Mouse (Mus musculus): Measurements from ENCODE around the gene Entpd8.

- TF ChIP-seq CTCF (IDR thresholded peaks at IDR 0.05; ENCODE audit: low read depth): no peak
- no peak for TF ChIP-seq EP300 (IDR thresholded peaks at IDR 0.05; ENCODE audit: low read depth)
These were observed 10.6 kb upstream of the Entpd8 start for GRCm38 (mm10) chr2:25069537-25069936.
